ENCODE assay signal across 10 mouse cellular contexts in the genomic region with DNA sequence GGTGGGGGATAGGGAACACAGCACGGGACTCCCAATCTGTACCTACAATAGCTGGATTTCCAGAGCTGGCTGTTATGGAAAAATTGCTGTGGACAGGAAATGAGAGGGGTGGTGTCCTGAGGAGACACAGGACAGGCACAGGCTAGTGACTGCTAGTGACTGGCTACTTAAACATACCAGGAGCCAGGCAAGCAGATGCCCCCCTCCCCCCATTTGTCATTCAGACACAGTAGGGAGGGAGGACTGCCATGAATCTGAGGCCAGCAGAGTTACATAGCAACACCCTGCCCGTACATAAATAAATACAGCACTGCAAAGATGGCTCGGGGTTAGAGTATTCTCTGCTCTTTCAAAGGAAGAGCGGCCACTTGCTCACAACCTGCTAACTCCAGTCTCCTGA. TPM values are rescaled to one million over a fixed set of nuclear protein-coding genes. Genes with fewer than 3 reads are reported as not detected.
DNase-seq lines count a peak whose midpoint lies in the region; ATAC-seq and TF ChIP-seq lines count a peak whose summit lies in the region.
"Had no signal": no experiment of that assay in that cellular context is flagged by ENCODE, and none has a peak within 500 bp of the region (broad histone marks: within the 10 kb centered on the region; RNA-seq: fewer than 3 reads in every experiment).

No protein-coding gene starts in this region.

- DNase-seq in gastrocnemius, adult 2 months: no peak
- no peak for DNase-seq in gastrocnemius, postnatal 10 days
- peak; percentile 40 for DNase-seq in MN1 (ENCODE audit: low spot score)
- DNase-seq in heart, adult 8-10 months (ENCODE audit: low spot score): peak; percentile 26
- DNase-seq in hindbrain, postnatal 0 days (ENCODE audit: low spot score): peak; percentile 18
- DNase-seq in left cerebral cortex, adult 11 months (ENCODE audit: low spot score): no peak
- DNase-seq in ovary, postnatal 10 days (ENCODE audit: low spot score): no peak
- DNase-seq in left cerebral cortex, postnatal 14 days (ENCODE audit: low spot score in 2 of 2): no peak
- DNase-seq: kidney, postnatal 36 days had no signal

- ATAC-seq in hindbrain, postnatal 0 days: no peak
- ATAC-seq: liver, embryonic 12.5 days had no signal

- intact Hi-C loops in gastrocnemius, adult 2 months (cut with DNase I): loop anchor here (2.0 kb wide), 1 partner anchor 71 kb away; no protein-coding TSS in a partner anchor
- intact Hi-C loops in left cerebral cortex, postnatal 14 days (cut with DNase I): loop anchor here (5.0 kb wide), 1 partner anchor 85 kb away; no protein-coding TSS in a partner anchor

- no peaks in the 10 kb centered on the region for H3K4me1 ChIP-seq in hindbrain, postnatal 0 days (ENCODE audit: insufficient read depth, low read length)

- no peak for TF ChIP-seq CTCF in gastrocnemius, adult 2 months (IDR thresholded peaks at IDR 0.05)
- TF ChIP-seq CTCF in hindbrain, postnatal 0 days (IDR thresholded peaks at IDR 0.05; ENCODE audit: low read depth): no peak

- H3K27me3 ChIP-seq in hindbrain, postnatal 0 days (ENCODE audit: insufficient read depth, low read length): no peaks in the 10 kb centered on the region

- H3K9ac ChIP-seq in hindbrain, postnatal 0 days (replicated peaks; ENCODE audit: low read length): no peak overlapping the region
- H3K9ac ChIP-seq: liver, embryonic 12.5 days had no signal

- peak overlapping the region; percentile 43 for H3K4me3 ChIP-seq in gastrocnemius, adult 2 months
- no peak overlapping the region for H3K4me3 ChIP-seq in hindbrain, postnatal 0 days (ENCODE audit: low read length)
- H3K4me3 ChIP-seq: liver, embryonic 12.5 days had no signal

- no peaks in the 10 kb centered on the region for H3K36me3 ChIP-seq in hindbrain, postnatal 0 days (ENCODE audit: insufficient read depth, low read length)
- H3K36me3 ChIP-seq: liver, embryonic 12.5 days had no signal

- no peaks in the 10 kb centered on the region for H3K9me3 ChIP-seq in hindbrain, postnatal 0 days (ENCODE audit: low read length)
- H3K9me3 ChIP-seq: liver, embryonic 12.5 days had no signal

- WGBS in hindbrain, postnatal 0 days: 11% methylated on average over 4 of the region's 4 CpGs

- H3K27ac ChIP-seq in gastrocnemius, adult 2 months: peak overlapping the region; percentile 44
- no peak overlapping the region for H3K27ac ChIP-seq in hindbrain, postnatal 0 days
- H3K27ac ChIP-seq: liver, embryonic 12.5 days had no signal

- H3K4me2 ChIP-seq in hindbrain, postnatal 0 days (ENCODE audit: low read depth, low read length): no peak overlapping the region
- H3K4me2 ChIP-seq: liver, embryonic 12.5 days had no signal

RNA-seq across cellular contexts. Expression of gene Ankrd6, which starts 3.0 kb away (rescaled TPM):
- 1 to 10 TPM; 2.5 to 6.2 TPM for total RNA-seq in gastrocnemius, adult 2 months (2021)
- total RNA-seq in gastrocnemius, postnatal 10 days (2021): 1 to 10 TPM; 2.9 to 3.5 TPM
- 1 to 10 TPM; 4.0 to 6.2 (median 5.1) TPM for total RNA-seq in heart, adult 8-10 months (2022)
- 26.5 and 32.3 TPM in 2 replicates for total RNA-seq in hindbrain, postnatal 0 days (2014; rRNA removed)
- polyA plus RNA-seq in hindbrain, postnatal 0 days (2015; fragmentation: Nextera tagmentation; extraction: Ambion mirVana): 17.3 and 18.3 TPM in 2 replicates
- 10 to 100 TPM; 36.1 to 38.9 TPM for total RNA-seq in left cerebral cortex, postnatal 14 days (2021)

RNA-seq across cellular contexts. Expression of gene Rragd, which starts 35.2 kb away (rescaled TPM):
- total RNA-seq in gastrocnemius, adult 2 months (2021): 100 to 1,000 TPM; 174 to 204 TPM
- 10 to 100 TPM; 85.6 to 93.7 TPM for total RNA-seq in gastrocnemius, postnatal 10 days (2021)
- total RNA-seq in heart, adult 8-10 months (2022): 100 to 1,000 TPM in 3 of 4 experiments, 10 to 100 TPM in 1; 92.6 to 118 (median 111) TPM
- 37.1 and 37.5 TPM in 2 replicates for total RNA-seq in hindbrain, postnatal 0 days (2014; rRNA removed)
- 26.1 and 29.3 TPM in 2 replicates for polyA plus RNA-seq in hindbrain, postnatal 0 days (2015; fragmentation: Nextera tagmentation; extraction: Ambion mirVana)
- total RNA-seq in left cerebral cortex, postnatal 14 days (2021): 10 to 100 TPM; 65.9 to 78.5 TPM

Comparison
In these comparisons a context has a peak if more than half of its experiments do, and no peak if none do; other contexts are left out.
1. DNase-seq: peak in MN1 (single experiment), heart, adult 8-10 months (single experiment) and hindbrain, postnatal 0 days (single experiment); none in gastrocnemius, adult 2 months (single experiment), gastrocnemius, postnatal 10 days (single experiment), left cerebral cortex, adult 11 months (single experiment), ovary, postnatal 10 days (single experiment) and left cerebral cortex, postnatal 14 days (0 of 2).